Mouse (Mus musculus): ENCODE measurements around the gene Tnmd. TPM values are rescaled to one million over a fixed set of nuclear protein-coding genes. Genes with fewer than 3 reads are reported as not detected.
A peak's percentile ranks its signal among the peaks of the same experiment; 100 is the strongest.

The Tnmd gene
- polyA plus RNA-seq (2016; fragmentation: Nextera tagmentation; extraction: Ambion mirVana), result 7.8 and 9.1 TPM in 2 replicates

GRCm38 (mm10) chrX:133850680-133851079 is at the start of gene Tnmd:
Gene Tnmd (plus strand): TSS chrX:133850980.
- Histone ChIP-seq H3K27me3 (no peaks in the 10 kb centered on the region), H3K9me3 (no peaks in the 10 kb centered on the region), H3K9ac (no peak within 1 kb of the TSS), H3K4me3 (no peak within 1 kb of the TSS), H3K36me3 (no peaks in the 10 kb centered on the region), H3K4me1 (no peaks in the 10 kb centered on the region), H3K27ac (no peak within 1 kb of the TSS), H3K4me2 (replicated peaks) (no peak within 1 kb of the TSS)
- no peak for ATAC-seq (ENCODE audit: insufficient number of reproducible peaks, insufficient read depth, low FRiP score, low TSS enrichment)
- 69% methylated on average over 5 of the region's 5 CpGs for WGBS

GRCm38 (mm10) chrX:133853637-133854036 is 2.9 kb downstream of the Tnmd start:
- Histone ChIP-seq H3K4me3 (no peak overlapping the region), H3K4me1 (no peaks in the 10 kb centered on the region), H3K9ac (no peak overlapping the region), H3K36me3 (no peaks in the 10 kb centered on the region), H3K4me2 (replicated peaks) (no peak overlapping the region), H3K27ac (0 out of 2 replicates have a peak overlapping the region, but pooled peaks have one; percentile 36), H3K27me3 (no peaks in the 10 kb centered on the region), H3K9me3 (no peaks in the 10 kb centered on the region)
- no peak for ATAC-seq (ENCODE audit: insufficient number of reproducible peaks, insufficient read depth, low FRiP score, low TSS enrichment)
- 83% methylated on average over 4 of the region's 4 CpGs for WGBS

GRCm38 (mm10) chrX:133869743-133870142 is 19.0 kb downstream of the Tnmd start:
- H3K9ac ChIP-seq, result no peak overlapping the region
- no peak for ATAC-seq (ENCODE audit: insufficient number of reproducible peaks, insufficient read depth, low FRiP score, low TSS enrichment)
- no peaks in the 10 kb centered on the region for H3K9me3 ChIP-seq
- H3K4me1 ChIP-seq, result no peaks in the 10 kb centered on the region
- no peak overlapping the region for H3K27ac ChIP-seq
- H3K36me3 ChIP-seq, result no peaks in the 10 kb centered on the region
- H3K4me2 ChIP-seq (replicated peaks), result no peak overlapping the region
- no peaks in the 10 kb centered on the region for H3K27me3 ChIP-seq
- no peak overlapping the region for H3K4me3 ChIP-seq
- WGBS, result 85% methylated on average over 6 of the region's 6 CpGs

GRCm38 (mm10) chrX:133887308-133887707 is 36.5 kb downstream of the Tnmd start:
- Histone ChIP-seq H3K27me3 (no peaks in the 10 kb centered on the region), H3K4me2 (replicated peaks) (no peak overlapping the region), H3K9ac (no peak overlapping the region), H3K4me1 (no peaks in the 10 kb centered on the region), H3K9me3 (no peaks in the 10 kb centered on the region), H3K27ac (no peak overlapping the region), H3K36me3 (0 out of 2 replicates have a peak, but pooled peaks cover 4% of the 10 kb centered on the region), H3K4me3 (no peak overlapping the region)
- WGBS, result 82% methylated on average over 3 of the region's 3 CpGs
- ATAC-seq (ENCODE audit: insufficient number of reproducible peaks, insufficient read depth, low FRiP score, low TSS enrichment), result no peak

- Histone ChIP-seq H3K36me3 (0 out of 2 replicates have a peak, but pooled peaks cover 4% of the 10 kb centered on the region), H3K27ac (no peak overlapping the region), H3K4me1 (no peaks in the 10 kb centered on the region), H3K27me3 (no peaks in the 10 kb centered on the region), H3K9me3 (no peaks in the 10 kb centered on the region), H3K4me3 (no peak overlapping the region), H3K9ac (no peak overlapping the region), H3K4me2 (replicated peaks) (no peak overlapping the region)
- WGBS, result 94% methylated on average over 5 of the region's 5 CpGs
- ATAC-seq (ENCODE audit: insufficient number of reproducible peaks, insufficient read depth, low FRiP score, low TSS enrichment), result no peak
Measured at GRCm38 (mm10) chrX:133888111-133888510, 37.3 kb downstream of the Tnmd start.

GRCm38 (mm10) chrX:133898014-133898542 is 47.3 kb downstream of the Tnmd start, which contains the start of gene Tspan6:
Gene Tspan6 (minus strand): TSS chrX:133898429.
- Histone ChIP-seq H3K9ac (peak within 1 kb of the TSS; percentile 68), H3K4me1 (no peaks in the 10 kb centered on the region), H3K4me2 (replicated peaks) (peak within 1 kb of the TSS; percentile 50), H3K9me3 (no peaks in the 10 kb centered on the region), H3K27ac (peak within 1 kb of the TSS; percentile 67), H3K4me3 (peak within 1 kb of the TSS; percentile 57), H3K27me3 (no peaks in the 10 kb centered on the region), H3K36me3 (peaks cover 15% of the 10 kb centered on the region; the same call in 1 of the 2 replicates)
- WGBS, result 24% methylated on average over 33 of the region's 33 CpGs
- ATAC-seq (ENCODE audit: insufficient number of reproducible peaks, insufficient read depth, low FRiP score, low TSS enrichment), result peak; percentile 89

GRCm38 (mm10) chrX:133908261-133908660 is 57.5 kb downstream of the Tnmd start, which contains the start of gene Srpx2:
Gene Srpx2 (plus strand): TSS chrX:133908426.
- Histone ChIP-seq H3K4me3 (no peak within 1 kb of the TSS), H3K9ac (no peak within 1 kb of the TSS), H3K4me1 (no peaks in the 10 kb centered on the region), H3K36me3 (no peaks in the 10 kb centered on the region), H3K27ac (no peak within 1 kb of the TSS), H3K27me3 (peaks cover 9% of the 10 kb centered on the region), H3K9me3 (no peaks in the 10 kb centered on the region), H3K4me2 (replicated peaks) (no peak within 1 kb of the TSS)
- ATAC-seq (ENCODE audit: insufficient number of reproducible peaks, insufficient read depth, low FRiP score, low TSS enrichment), result no peak
- WGBS, result 36% methylated on average over 3 of the region's 3 CpGs

GRCm38 (mm10) chrX:133911397-133912103 is 60.8 kb downstream of the Tnmd start:
- no peak for ATAC-seq (ENCODE audit: insufficient number of reproducible peaks, insufficient read depth, low FRiP score, low TSS enrichment)
- no peak overlapping the region for H3K9ac ChIP-seq
- H3K4me2 ChIP-seq (replicated peaks), result no peak overlapping the region
- WGBS, result 35% methylated on average over 10 of the region's 10 CpGs
- H3K4me1 ChIP-seq, result no peaks in the 10 kb centered on the region
- no peaks in the 10 kb centered on the region for H3K9me3 ChIP-seq
- no peak overlapping the region for H3K27ac ChIP-seq
- H3K4me3 ChIP-seq, result no peak overlapping the region
- H3K36me3 ChIP-seq, result no peaks in the 10 kb centered on the region
- peaks cover 10% of the 10 kb centered on the region for H3K27me3 ChIP-seq

- Histone ChIP-seq H3K9ac (no peak overlapping the region), H3K27me3 (peaks cover 14% of the 10 kb centered on the region), H3K4me1 (no peaks in the 10 kb centered on the region), H3K27ac (no peak overlapping the region), H3K4me2 (replicated peaks) (no peak overlapping the region), H3K4me3 (no peak overlapping the region), H3K36me3 (no peaks in the 10 kb centered on the region), H3K9me3 (no peaks in the 10 kb centered on the region)
- ATAC-seq (ENCODE audit: insufficient number of reproducible peaks, insufficient read depth, low FRiP score, low TSS enrichment), result no peak
- 74% methylated on average over 3 of the region's 3 CpGs for WGBS
Measured at GRCm38 (mm10) chrX:133913006-133913405, 62.2 kb downstream of the Tnmd start.

GRCm38 (mm10) chrX:133914219-133914618 is 63.4 kb downstream of the Tnmd start:
- no peak overlapping the region for H3K9ac ChIP-seq
- no peaks in the 10 kb centered on the region for H3K36me3 ChIP-seq
- H3K4me2 ChIP-seq (replicated peaks), result no peak overlapping the region
- no peak overlapping the region for H3K27ac ChIP-seq
- peaks cover 14% of the 10 kb centered on the region for H3K27me3 ChIP-seq
- WGBS, result 38% methylated on average over 7 of the region's 7 CpGs
- H3K4me3 ChIP-seq, result no peak overlapping the region
- no peaks in the 10 kb centered on the region for H3K4me1 ChIP-seq
- H3K9me3 ChIP-seq, result no peaks in the 10 kb centered on the region
- ATAC-seq (ENCODE audit: insufficient number of reproducible peaks, insufficient read depth, low FRiP score, low TSS enrichment), result 0 out of 2 replicates have a peak, but pooled peaks have one; percentile 35

All from embryonic facial prominence, embryonic 12.5 days (tissue).